Mouse (Mus musculus) liver, postnatal 0 days (tissue): Measurements from ENCODE around the gene Cxcl1. TPM values are rescaled to one million over a fixed set of nuclear protein-coding genes. Genes with fewer than 3 reads are reported as not detected.

ENCODE experiments used
- ATAC-seq: fragments of 200-750 bp; cut with Nextera tagmentation; 2 replicates; pipeline ENCODE4 v1.8.0; 2017; ENCODE audit warnings: mild to moderate bottlenecking, moderate library complexity
- DNase-seq: peaks from one replicate; pipeline ENCODE4 v3.0.0-alpha.2; 2016
- H3K27ac ChIP-seq: fragments of 300-500 bp; sonication (generic); 2 replicates; pipeline ENCODE4 v1.5.1; 2014; ENCODE audit warnings: antibody characterized with exemption, moderate library complexity, mild to moderate bottlenecking, low read depth
- H3K27me3 ChIP-seq: fragments of 300-500 bp; sonication (generic); 2 replicates; pipeline ENCODE4 v1.6.1; 2014; ENCODE audit warnings: low read length, control low read depth, mixed read lengths; ENCODE audit not compliant: insufficient read depth
- H3K36me3 ChIP-seq: fragments of 300-500 bp; sonication (generic); replicated peaks from 2 replicates; pipeline ENCODE4 v1.6.1; 2014; ENCODE audit warnings: mild to moderate bottlenecking, control low read depth, low read length, moderate library complexity, mixed read lengths; ENCODE audit not compliant: insufficient read depth
- H3K4me1 ChIP-seq: fragments of 300-500 bp; sonication (generic); 2 replicates; pipeline ENCODE4 v1.6.1; 2014; ENCODE audit warnings: antibody characterized with exemption, mild to moderate bottlenecking, control low read depth; ENCODE audit not compliant: insufficient read depth
- H3K4me2 ChIP-seq: fragments of 300-500 bp; sonication (generic); 2 replicates; pipeline ENCODE4 v1.6.1; 2014; ENCODE audit warnings: low read depth, mild to moderate bottlenecking, low read length, moderate library complexity, mixed read lengths
- H3K4me3 ChIP-seq: fragments of 300-500 bp; sonication (generic); 2 replicates; pipeline ENCODE4 v1.5.1; 2014; ENCODE audit warnings: low read depth, low read length
- H3K9ac ChIP-seq: fragments of 300-500 bp; sonication (generic); replicated peaks from 2 replicates; pipeline ENCODE4 v1.6.1; 2014; ENCODE audit warnings: mild to moderate bottlenecking, moderate library complexity
- H3K9me3 ChIP-seq: fragments of 300-500 bp; sonication (generic); 2 replicates; pipeline ENCODE4 v1.6.1; 2016; ENCODE audit warnings: mild to moderate bottlenecking, control low read depth, low read length, mixed read lengths
- CTCF ChIP-seq: sonication (generic); IDR thresholded peaks from 2 replicates; pipeline ENCODE4 v1.5.1; 2016; ENCODE audit warnings: antibody characterized with exemption, low read depth
- EP300 ChIP-seq: IDR thresholded peaks from 2 replicates; pipeline ENCODE4 v1.6.1; 2016; ENCODE audit warnings: antibody characterized with exemption, low read depth, mild to moderate bottlenecking
- WGBS: fragments of 180-500 bp; shearing (Covaris S2); extraction: QIAGEN DNeasy Blood & Tissue Kit; methylation state at CpG from one replicate; pipeline ENCODE4 v1.1.7; 2014; ENCODE audit not compliant: insufficient replicate concordance; 5-methylcytosine and 5-hydroxymethylcytosine counted together
- polyA plus RNA-seq: library from polyadenylated mRNA; unstranded; fragments of >200 nt; fragmentation: Nextera tagmentation; extraction: Ambion mirVana; gene quantifications from 2 replicates; pipeline ENCODE4 v1.2.1, GENCODE M21; 2015

The Cxcl1 gene
- polyA plus RNA-seq, 1 experiment from 2014 or later = 2.1 TPM

GRCm38 (mm10) chr5:90882146-90882545, 8.9 kb upstream of the Cxcl1 start:
- no peak overlapping the region for H3K4me2 ChIP-seq
- no peak overlapping the region for H3K4me3 ChIP-seq
- no peaks in the 10 kb centered on the region for H3K27me3 ChIP-seq
- no peak overlapping the region for H3K27ac ChIP-seq
- no peaks in the 10 kb centered on the region for H3K9me3 ChIP-seq
- H3K9ac ChIP-seq = no peak overlapping the region
- DNase-seq (no peak), ATAC-seq (no peak)
- no peaks in the 10 kb centered on the region for H3K36me3 ChIP-seq
- peaks cover 16% of the 10 kb centered on the region for H3K4me1 ChIP-seq
- TF ChIP-seq CTCF (no peak), EP300 (no peak)
- WGBS = 78% methylated on average over 5 of the region's 5 CpGs

GRCm38 (mm10) chr5:90884628-90885242, 6.3 kb upstream of the Cxcl1 start:
- H3K36me3 ChIP-seq = no peaks in the 10 kb centered on the region
- ATAC-seq = peak; percentile 72

GRCm38 (mm10) chr5:90888661-90889060, 2.4 kb upstream of the Cxcl1 start:
- DNase-seq (no peak), ATAC-seq (no peak)
- Histone ChIP-seq H3K4me2 (no peak overlapping the region), H3K4me3 (no peak overlapping the region), H3K27ac (no peak overlapping the region), H3K9me3 (no peaks in the 10 kb centered on the region), H3K4me1 (peaks cover 12% of the 10 kb centered on the region), H3K9ac (no peak overlapping the region), H3K36me3 (no peaks in the 10 kb centered on the region), H3K27me3 (no peaks in the 10 kb centered on the region)
- 68% methylated on average over 5 of the region's 5 CpGs for WGBS
- TF ChIP-seq EP300 (no peak), CTCF (no peak)

More at GRCm38 (mm10) chr5:90884628-90885242, 6.3 kb upstream of the Cxcl1 start:
- Histone ChIP-seq H3K4me3 (no peak overlapping the region), H3K4me2 (no peak overlapping the region), H3K27me3 (no peaks in the 10 kb centered on the region), H3K4me1 (peaks cover 12% of the 10 kb centered on the region), H3K27ac (0 out of 2 replicates have a peak overlapping the region, but pooled peaks have one; percentile 34), H3K9ac (no peak overlapping the region), H3K9me3 (no peaks in the 10 kb centered on the region)
- DNase-seq = peak; percentile 37
- 36% methylated on average over 2 of the region's 2 CpGs for WGBS
- TF ChIP-seq CTCF (no peak), EP300 (no peak)

- Histone ChIP-seq H3K36me3 (no peaks in the 10 kb centered on the region), H3K9ac (peak overlapping the region; percentile 39), H3K27me3 (no peaks in the 10 kb centered on the region), H3K27ac (peak overlapping the region; percentile 82), H3K4me3 (peak overlapping the region; percentile 40), H3K9me3 (no peaks in the 10 kb centered on the region), H3K4me1 (no peaks in the 10 kb centered on the region), H3K4me2 (peak overlapping the region; percentile 65)
- ATAC-seq (no peak), DNase-seq (no peak)
- WGBS = 22% methylated on average over 10 of the region's 10 CpGs
- TF ChIP-seq CTCF (no peak), EP300 (no peak)
These were observed 398 bp downstream of the Cxcl1 start for GRCm38 (mm10) chr5:90891464-90891813.

- Histone ChIP-seq H3K9me3 (no peaks in the 10 kb centered on the region), H3K4me2 (no peak overlapping the region), H3K4me1 (peaks cover 4% of the 10 kb centered on the region; the same call in 1 of the 2 replicates), H3K36me3 (no peaks in the 10 kb centered on the region), H3K27ac (no peak overlapping the region), H3K27me3 (no peaks in the 10 kb centered on the region), H3K4me3 (no peak overlapping the region), H3K9ac (no peak overlapping the region)
- TF ChIP-seq EP300 = no peak
- WGBS = 67% methylated on average over 8 of the region's 8 CpGs
- ATAC-seq (no peak), DNase-seq (no peak)
These were observed 3.2 kb downstream of the Cxcl1 start for GRCm38 (mm10) chr5:90894231-90894630.

- Histone ChIP-seq H3K27me3 (no peaks in the 10 kb centered on the region), H3K36me3 (no peaks in the 10 kb centered on the region), H3K4me2 (no peak overlapping the region), H3K4me3 (no peak overlapping the region), H3K27ac (no peak overlapping the region), H3K9me3 (no peaks in the 10 kb centered on the region), H3K4me1 (peaks cover 11% of the 10 kb centered on the region), H3K9ac (no peak overlapping the region)
- TF ChIP-seq CTCF (no peak), EP300 (no peak)
- ATAC-seq (no peak), DNase-seq (no peak)
- 70% methylated on average over 3 of the region's 3 CpGs for WGBS
These were observed 6.4 kb downstream of the Cxcl1 start for GRCm38 (mm10) chr5:90897429-90897828.
